Mouse (Mus musculus) MEL (cell line): Measurements from ENCODE around the gene Tmem169. TPM values are rescaled to one million over a fixed set of nuclear protein-coding genes. Genes with fewer than 3 reads are reported as not detected.
A peak's percentile ranks its signal among the peaks of the same experiment; 100 is the strongest.

Experiments used
- DNase-seq: peaks from one replicate; pipeline ENCODE4 v3.0.0; 2011; ENCODE audit warnings: low read depth, low spot score
- H3K27ac ChIP-seq: 2 replicates; pipeline ENCODE4 v1.5.1; 2012; ENCODE audit warnings: low read depth, mild to moderate bottlenecking, control low read depth, low read length, moderate library complexity; ENCODE audit not compliant: control insufficient read depth
- H3K27me3 ChIP-seq, 2 experiments: fragments of 150-350 bp in 1 of 2; sonication (generic) in 1 of 2; 2 replicates each; pipeline ENCODE4 v1.6.1; 2012; ENCODE audit warnings: low read length in 2 of 2, mild to moderate bottlenecking in 2 of 2, improper control_type of control experiment in 1 of 2, moderate library complexity in 1 of 2; ENCODE audit not compliant: insufficient read depth in 2 of 2, control insufficient read depth in 1 of 2
- H3K36me3 ChIP-seq, 2 experiments: 2 replicates each; pipeline ENCODE4 v1.6.1; 2012 to 2014; ENCODE audit warnings: low read length in 2 of 2, improper control_type of control experiment in 1 of 2, inconsistent platforms in 1 of 2, mild to moderate bottlenecking in 1 of 2; ENCODE audit not compliant: insufficient read depth in 2 of 2, control insufficient read depth in 1 of 2
- H3K4me1 ChIP-seq, 2 experiments: fragments of 150-350 bp in 1 of 2; sonication (generic) in 1 of 2; 2 replicates each; pipeline ENCODE4 v1.6.1; 2012; ENCODE audit warnings: low read length in 2 of 2, improper control_type of control experiment in 1 of 2, mild to moderate bottlenecking in 1 of 2; ENCODE audit not compliant: insufficient read depth in 2 of 2, control insufficient read depth in 1 of 2
- H3K4me3 ChIP-seq, 2 experiments: fragments of 150-350 bp in 1 of 2; sonication (generic) in 1 of 2; 2 replicates each; pipeline ENCODE4 v1.5.1; 2012; ENCODE audit warnings: low read depth in 2 of 2, low read length in 2 of 2, mild to moderate bottlenecking in 2 of 2, moderate library complexity in 2 of 2, control low read depth in 1 of 2, improper control_type of control experiment in 1 of 2; ENCODE audit not compliant: control insufficient read depth in 1 of 2, insufficient read depth in 1 of 2
- H3K79me2 ChIP-seq: 2 replicates; pipeline ENCODE4 v1.6.1; 2012; ENCODE audit warnings: mild to moderate bottlenecking, low read length, moderate library complexity; ENCODE audit not compliant: control insufficient read depth, poor library complexity, insufficient read depth
- H3K9ac ChIP-seq: 2 replicates; pipeline ENCODE4 v1.6.1; 2012; ENCODE audit warnings: low read depth, mild to moderate bottlenecking, control low read depth, low read length, moderate library complexity; ENCODE audit not compliant: control insufficient read depth, poor library complexity, severe bottlenecking
- H3K9me3 ChIP-seq: fragments of 150-350 bp; sonication (generic); replicated peaks from 2 replicates; pipeline ENCODE4 v1.6.1; 2012; ENCODE audit warnings: mild to moderate bottlenecking, low read length, improper control_type of control experiment, moderate library complexity; ENCODE audit not compliant: insufficient read depth
- CHD1 ChIP-seq: IDR thresholded peaks from 2 replicates; pipeline ENCODE4 v1.6.1; 2012; ENCODE audit warnings: low read depth, mild to moderate bottlenecking, inconsistent platforms, low read length, improper control_type of control experiment
- HCFC1 ChIP-seq: IDR thresholded peaks from 2 replicates; pipeline ENCODE4 v1.6.1; 2012; ENCODE audit warnings: low read depth, mild to moderate bottlenecking, inconsistent platforms, low read length, improper control_type of control experiment, moderate library complexity
- MAX ChIP-seq: IDR thresholded peaks from 2 replicates; pipeline ENCODE4 v1.6.1; 2011; ENCODE audit warnings: low read length, improper control_type of control experiment
- MAZ ChIP-seq: IDR thresholded peaks from 2 replicates; pipeline ENCODE4 v1.6.1; 2012; ENCODE audit warnings: low read depth, mild to moderate bottlenecking, inconsistent platforms, low read length, improper control_type of control experiment
- MEF2A ChIP-seq: IDR thresholded peaks from 2 replicates; pipeline ENCODE4 v1.6.1; 2014; ENCODE audit warnings: low read depth, mild to moderate bottlenecking, inconsistent platforms, low read length, improper control_type of control experiment; ENCODE audit not compliant: poor library complexity, insufficient replicate concordance, severe bottlenecking; ENCODE audit errors: extremely low read depth
- MYB ChIP-seq: IDR thresholded peaks from 2 replicates; pipeline ENCODE4 v1.6.1; 2011; ENCODE audit warnings: mild to moderate bottlenecking, low read depth, low read length, improper control_type of control experiment
- MYC ChIP-seq: IDR thresholded peaks from 2 replicates; pipeline ENCODE4 v1.6.1; 2011; ENCODE audit warnings: low read depth, mild to moderate bottlenecking, low read length, improper control_type of control experiment, moderate library complexity
- NELFE ChIP-seq: IDR thresholded peaks from 2 replicates; pipeline ENCODE4 v1.6.1; 2011; ENCODE audit warnings: low read depth, low read length, improper control_type of control experiment
- NRF1 ChIP-seq: IDR thresholded peaks from 2 replicates; pipeline ENCODE4 v1.6.1; 2014; ENCODE audit warnings: low read depth, mild to moderate bottlenecking, inconsistent platforms, low read length, improper control_type of control experiment, moderate library complexity; ENCODE audit not compliant: poor library complexity, insufficient read depth, severe bottlenecking
- POLR2A ChIP-seq, 2 experiments: IDR thresholded peaks; 2 replicates each; pipeline ENCODE4 v1.6.1; 2011 to 2012; ENCODE audit warnings: low read length in 2 of 2, mild to moderate bottlenecking in 2 of 2, control low read depth in 1 of 2, improper control_type of control experiment in 1 of 2, low read depth in 1 of 2, moderate library complexity in 1 of 2; ENCODE audit not compliant: control insufficient read depth in 1 of 2, insufficient read depth in 1 of 2, poor library complexity in 1 of 2
- POLR2AphosphoS2 ChIP-seq: IDR thresholded peaks from 2 replicates; pipeline ENCODE4 v1.6.1; 2011; ENCODE audit warnings: low read length, improper control_type of control experiment
- POLR2AphosphoS5 ChIP-seq: IDR thresholded peaks from 2 replicates; pipeline ENCODE4 v1.6.1; 2012; ENCODE audit warnings: low read depth, borderline replicate concordance, mild to moderate bottlenecking, inconsistent platforms, low read length, moderate library complexity, mixed read lengths
- RAD21 ChIP-seq: IDR thresholded peaks from 2 replicates; pipeline ENCODE4 v1.6.1; 2011; ENCODE audit warnings: mild to moderate bottlenecking, low read depth, low read length, improper control_type of control experiment
- TBP ChIP-seq: IDR thresholded peaks from 2 replicates; pipeline ENCODE4 v1.8.0; 2011; ENCODE audit warnings: low read depth, low read length, improper control_type of control experiment
- UBTF ChIP-seq: IDR thresholded peaks from 2 replicates; pipeline ENCODE4 v1.6.1; 2012; ENCODE audit warnings: low read depth, mild to moderate bottlenecking, inconsistent platforms, low read length, improper control_type of control experiment, moderate library complexity, borderline replicate concordance; ENCODE audit not compliant: insufficient read depth
- USF1 ChIP-seq: IDR thresholded peaks from 2 replicates; pipeline ENCODE4 v1.6.1; 2014; ENCODE audit warnings: low read depth, mild to moderate bottlenecking, inconsistent platforms, low read length, improper control_type of control experiment, moderate library complexity
- ZC3H11A ChIP-seq: IDR thresholded peaks from 2 replicates; pipeline ENCODE4 v1.6.1; 2012; ENCODE audit warnings: low read depth, mild to moderate bottlenecking, inconsistent platforms, low read length, improper control_type of control experiment
- ZKSCAN1 ChIP-seq: IDR thresholded peaks from 2 replicates; pipeline ENCODE4 v1.6.1; 2012; ENCODE audit warnings: low read depth, mild to moderate bottlenecking, inconsistent platforms, low read length, improper control_type of control experiment, moderate library complexity
- ZMIZ1 ChIP-seq: IDR thresholded peaks from 2 replicates; pipeline ENCODE4 v1.6.1; 2012; ENCODE audit warnings: low read depth, mild to moderate bottlenecking, inconsistent platforms, low read length, improper control_type of control experiment, moderate library complexity
- ZNF384 ChIP-seq: IDR thresholded peaks from 2 replicates; pipeline ENCODE4 v1.6.1; 2012; ENCODE audit warnings: low read depth, mild to moderate bottlenecking, inconsistent platforms, low read length, improper control_type of control experiment
- polyA plus RNA-seq, 2 experiments: library from polyadenylated mRNA; stranded (reverse) in 1 of 2; unstranded in 1 of 2; fragments of >175 nt in 1 of 2; fragments of >200 nt in 1 of 2; gene quantifications; 2 replicates each; pipeline versions ENCODE4 v1.2.1 to v1.2.4; 2012; ENCODE audit warnings: low replicate concordance in 2 of 2, low read depth in 1 of 2; ENCODE audit not compliant: insufficient read length in 2 of 2, insufficient read depth in 1 of 2, missing spikeins in 1 of 2
- total RNA-seq: library from RNA; depleted of rRNA; stranded (reverse); fragments of 300-350 nt; gene quantifications from 2 replicates; pipeline ENCODE4 v1.2.3, GENCODE M21; 2012

Gene Tmem169
- total and polyA plus RNA-seq, 3 experiments = 0.06 TPM; not detected in 2

DNA sequence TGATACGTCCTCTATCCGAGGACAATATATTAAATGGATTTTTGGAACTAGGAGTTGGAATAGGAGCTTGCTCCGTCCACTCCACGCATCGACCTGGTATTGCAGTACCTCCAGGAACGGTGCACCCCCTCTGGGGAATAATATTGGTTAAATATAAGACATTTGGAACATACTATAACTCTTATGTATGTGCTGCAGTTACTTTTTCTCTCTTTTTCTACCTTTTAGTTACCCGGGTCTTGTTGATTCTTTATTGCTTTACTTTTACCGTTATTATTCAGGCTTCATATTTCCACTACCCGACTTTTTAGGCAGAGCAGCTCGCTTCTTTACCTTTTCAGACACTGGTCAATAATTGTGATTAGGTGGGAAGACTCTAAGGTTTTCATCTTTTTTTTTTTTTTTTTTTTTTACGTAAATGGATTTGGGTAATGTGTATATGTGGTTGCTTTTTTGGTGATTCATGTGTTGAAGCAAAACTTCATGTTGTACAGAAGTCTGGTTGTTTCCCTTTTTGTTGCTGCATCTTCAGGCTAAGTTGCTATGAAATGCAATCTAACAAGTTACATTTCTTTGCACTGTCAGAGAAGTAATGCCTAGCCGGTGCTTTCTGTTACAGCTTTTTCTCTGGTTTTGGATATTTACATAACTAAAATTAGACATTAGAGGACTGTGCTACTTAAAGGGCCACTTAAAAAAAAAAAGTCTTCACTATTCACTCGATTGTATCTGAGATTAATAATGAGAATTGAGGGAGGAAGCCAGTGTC, 47.0 kb upstream of the Tmem169 start:
- Histone ChIP-seq H3K27ac (peak overlapping the region; percentile 34; the same call in 1 of the 2 replicates), H3K36me3 (peaks cover 0 to 3% of the 10 kb centered on the region in 2 experiments; a peak in 1 of 4 replicates), H3K4me1 (peaks cover 0 to 7% of the 10 kb centered on the region in 2 experiments; a peak in 1 of 4 replicates), H3K79me2 (no peaks in the 10 kb centered on the region), H3K9ac (peak overlapping the region; percentile 53; the same call in 1 of the 2 replicates), H3K27me3 (no peaks in the 10 kb centered on the region), H3K4me3 (peak overlapping the region; percentile 25 to 26), H3K9me3 (no peaks in the 10 kb centered on the region)
- peak; percentile 91 for DNase-seq
- peak in 1 of 2 experiments; percentile 34; a peak in 3 of 4 replicates for TF ChIP-seq POLR2A (IDR thresholded peaks at IDR 0.05; ENCODE audit: control insufficient read depth in 1 of 2, insufficient read depth in 1 of 2, low read depth in 1 of 2, low read length in 2 of 2, poor library complexity in 1 of 2)
- TF ChIP-seq MAZ = no peak
- peak; percentile 19; the same call in 1 of the 2 replicates for TF ChIP-seq TBP
- TF ChIP-seq POLR2AphosphoS5 = peak; percentile 94; the same call in 1 of the 2 replicates
- no peak for TF ChIP-seq MYC

DNA sequence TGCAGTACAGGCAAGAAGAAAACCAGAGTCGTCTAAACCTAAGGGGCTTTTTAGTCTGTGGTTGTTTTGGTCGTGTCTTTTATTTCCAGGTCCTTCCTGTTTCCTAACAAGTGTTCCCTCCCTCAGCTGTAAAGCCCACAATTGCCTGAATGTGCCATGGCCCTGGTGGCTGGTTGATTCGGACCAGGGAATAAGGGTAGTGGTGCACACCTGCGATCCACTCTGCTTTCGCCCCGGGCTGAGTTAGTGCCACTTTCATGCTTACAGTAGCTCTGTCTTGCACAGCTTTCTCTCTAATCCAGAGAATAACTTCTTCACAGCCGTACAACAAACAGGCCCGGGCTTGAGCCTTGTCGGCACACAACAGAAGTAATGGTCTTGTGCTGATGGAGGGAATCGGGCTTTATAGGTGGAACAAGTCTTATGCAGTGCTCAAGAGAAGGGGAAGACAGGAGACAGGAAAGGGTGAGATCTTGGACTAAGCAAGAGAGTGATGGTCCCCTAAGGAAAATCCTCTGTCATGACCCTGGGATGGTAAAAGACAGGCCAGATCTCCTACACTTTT, 46.1 kb upstream of the Tmem169 start:
- H3K27ac ChIP-seq = peak overlapping the region; percentile 0; the same call in 1 of the 2 replicates
- TF ChIP-seq POLR2AphosphoS2 (no peak), ZC3H11A (no peak), NELFE (no peak), MAX (no peak), ZMIZ1 (no peak), MAZ (no peak), POLR2AphosphoS5 (no peak), MYC (no peak), MYB (no peak), ZKSCAN1 (no peak), ZNF384 (no peak), HCFC1 (no peak), CHD1 (no peak), UBTF (no peak), MEF2A (no peak), USF1 (no peak), NRF1 (no peak), POLR2A (IDR thresholded peaks at IDR 0.05; ENCODE audit: control insufficient read depth in 1 of 2, insufficient read depth in 1 of 2, low read depth in 1 of 2, low read length in 2 of 2, poor library complexity in 1 of 2) (no peak; a peak in 2 of 4 replicates), RAD21 (no peak)
- H3K9ac ChIP-seq = peak overlapping the region; percentile 53
- H3K4me3 ChIP-seq = peak overlapping the region; percentile 25 to 26
- no peaks in the 10 kb centered on the region for H3K79me2 ChIP-seq
- no peaks in the 10 kb centered on the region for H3K27me3 ChIP-seq
- H3K36me3 ChIP-seq = peaks cover 0 to 7% of the 10 kb centered on the region in 2 experiments; a peak in 2 of 4 replicates
- peak; percentile 58 for DNase-seq
- H3K9me3 ChIP-seq = no peaks in the 10 kb centered on the region
- peaks cover 0 to 7% of the 10 kb centered on the region in 2 experiments; a peak in 1 of 4 replicates for H3K4me1 ChIP-seq
